Mouse (Mus musculus) spleen, embryonic (tissue): ENCODE results near the gene Epn2.

Experiments
- CTCF ChIA-PET: fragments of 350-600 bp; sonication (Branson Sonifier 250); formaldehyde crosslinking; loops from one replicate; lab custom pipeline; 2022; lab: Charles Lee

Epn2 gene

DNA sequence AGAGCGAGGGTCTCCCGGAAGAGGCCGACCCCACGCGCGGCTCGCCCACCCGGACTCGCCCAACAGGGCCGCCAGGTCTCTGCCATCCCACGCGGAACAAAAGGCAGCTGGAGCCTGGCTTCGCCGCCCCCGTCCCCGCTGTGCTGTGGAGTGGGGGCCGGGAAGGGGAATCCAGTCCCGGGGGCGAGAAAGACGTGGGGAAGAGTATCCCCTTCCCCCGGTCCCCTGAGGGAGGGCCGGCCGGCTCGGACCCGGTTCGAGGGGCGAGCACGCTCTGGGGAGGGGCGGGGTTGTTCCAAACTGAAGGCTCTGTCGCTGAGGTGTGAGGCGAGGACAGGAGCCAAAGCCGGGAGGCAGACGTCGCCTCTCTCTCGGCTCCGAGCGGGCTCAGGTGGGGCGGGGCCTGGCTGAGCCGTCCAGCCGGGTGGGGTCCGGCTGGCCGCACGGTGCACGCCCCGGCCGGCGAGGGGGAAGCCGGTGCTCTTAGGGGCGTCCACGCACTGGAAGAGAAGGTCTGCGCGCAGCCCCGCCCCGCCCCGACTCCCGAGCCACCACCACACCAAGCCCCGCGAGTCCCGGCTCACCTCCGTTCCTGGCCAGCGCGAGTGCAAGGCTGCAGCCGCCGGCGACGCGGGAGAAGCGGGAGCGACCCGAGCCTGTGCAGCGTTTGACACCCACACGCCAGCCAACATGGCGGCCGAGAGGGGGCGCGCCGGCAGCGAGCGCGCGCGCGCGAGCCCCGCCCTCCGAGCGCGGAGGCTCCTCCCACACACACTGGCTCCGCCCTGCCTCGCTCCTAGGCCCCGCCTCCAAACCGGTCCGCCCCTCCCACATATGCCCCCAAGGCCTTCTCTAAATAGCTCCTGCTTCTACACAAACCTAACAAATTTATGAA is at the start of gene Epn2:
Gene Epn2 (minus strand): TSS at position 705 of the 895 bp plus-strand sequence.
- CTCF ChIA-PET = interaction anchor here (0.7 kb wide), 1 partner anchor 16 kb away, joined by 3 read pairs; no protein-coding TSS in a partner anchor

DNA sequence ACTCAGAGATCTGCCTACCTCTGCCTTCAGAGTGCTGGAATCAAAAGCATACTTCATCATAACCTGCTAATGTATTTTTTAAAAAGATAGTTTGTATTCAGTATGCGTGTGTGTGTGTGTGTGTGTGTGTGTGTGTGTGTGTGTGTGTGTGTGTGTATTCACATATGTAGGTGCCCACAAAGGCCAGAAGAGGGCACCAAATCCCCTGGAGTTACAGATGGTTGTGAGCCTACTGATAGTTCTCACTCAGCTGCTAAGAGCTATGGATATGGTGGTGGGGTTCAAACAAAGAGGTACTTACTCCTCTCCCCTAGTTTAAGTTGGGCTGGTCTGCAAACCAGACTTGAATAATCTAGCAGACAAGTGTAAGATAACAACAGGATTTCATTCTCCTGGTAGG is 47.0 kb upstream of the Epn2 start:
- CTCF ChIA-PET = no interaction called here

DNA sequence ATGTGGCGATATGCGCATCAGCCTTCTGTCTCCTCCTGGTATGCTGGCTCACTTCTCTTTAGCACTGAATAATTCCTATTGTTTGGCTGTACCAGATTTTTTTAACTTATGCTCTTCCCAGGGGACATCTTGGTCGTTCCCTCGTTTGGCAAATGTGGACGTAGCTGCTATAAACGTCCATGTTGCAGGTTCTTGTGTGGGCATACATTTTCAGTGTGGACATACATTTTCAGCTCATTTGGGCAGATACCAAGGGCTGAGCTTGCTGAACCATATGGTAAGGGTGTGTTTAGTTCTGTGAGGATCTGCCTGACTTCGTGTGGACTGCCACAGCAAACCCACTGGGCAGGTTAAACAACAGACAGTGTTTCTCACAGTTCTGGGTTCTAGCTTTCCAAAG is 45.6 kb upstream of the Epn2 start:
- CTCF ChIA-PET = no interaction called here

DNA sequence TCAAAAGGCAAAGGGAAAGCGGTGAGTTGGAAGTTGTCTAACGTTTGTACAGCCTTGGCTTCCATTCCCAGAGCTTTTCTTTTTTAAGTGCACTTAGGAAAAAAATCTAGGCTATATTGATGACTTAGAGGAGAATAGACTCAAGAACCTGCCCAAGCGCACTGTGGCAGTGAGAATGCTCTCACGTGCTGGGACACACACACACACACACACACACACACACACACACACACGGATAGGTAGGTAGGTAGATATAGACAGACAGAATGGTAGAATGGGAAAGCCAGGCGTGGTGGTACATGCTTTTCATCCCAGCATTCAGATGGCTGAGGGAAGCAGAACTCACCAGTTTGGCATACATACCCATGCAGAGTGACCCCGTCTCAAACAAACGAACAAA is 41.3 kb upstream of the Epn2 start:
- CTCF ChIA-PET = interaction anchor here (0.6 to 0.7 kb wide), 2 partner anchors 9 to 31 kb away, joined by 3 read pairs; no protein-coding TSS in a partner anchor

DNA sequence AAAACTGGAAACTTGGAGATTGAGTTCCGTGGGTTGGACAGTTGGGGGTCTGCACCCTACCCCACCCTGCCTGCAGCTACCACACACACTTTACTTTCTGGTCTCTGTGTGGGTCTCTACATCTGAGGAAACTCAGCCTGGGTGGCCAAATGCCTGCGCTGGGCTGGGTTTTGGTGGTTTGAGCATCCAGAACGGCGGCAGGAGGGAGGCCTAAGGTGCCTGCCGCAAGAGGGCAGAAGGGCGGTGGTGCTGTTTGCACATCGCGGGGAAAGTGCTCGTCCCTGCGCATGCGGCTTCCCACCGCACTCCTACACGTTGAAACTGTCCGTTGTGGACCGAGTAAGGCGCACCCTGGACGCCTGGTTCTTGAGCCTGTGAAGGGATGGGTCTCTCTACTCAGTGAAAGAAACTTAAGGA is 40.8 kb upstream of the Epn2 start:
- CTCF ChIA-PET = interaction anchor here (0.6 to 0.7 kb wide), 6 partner anchors 9 to 172 kb away, joined by 3 to 4 read pairs (median 3); no protein-coding TSS in a partner anchor

DNA sequence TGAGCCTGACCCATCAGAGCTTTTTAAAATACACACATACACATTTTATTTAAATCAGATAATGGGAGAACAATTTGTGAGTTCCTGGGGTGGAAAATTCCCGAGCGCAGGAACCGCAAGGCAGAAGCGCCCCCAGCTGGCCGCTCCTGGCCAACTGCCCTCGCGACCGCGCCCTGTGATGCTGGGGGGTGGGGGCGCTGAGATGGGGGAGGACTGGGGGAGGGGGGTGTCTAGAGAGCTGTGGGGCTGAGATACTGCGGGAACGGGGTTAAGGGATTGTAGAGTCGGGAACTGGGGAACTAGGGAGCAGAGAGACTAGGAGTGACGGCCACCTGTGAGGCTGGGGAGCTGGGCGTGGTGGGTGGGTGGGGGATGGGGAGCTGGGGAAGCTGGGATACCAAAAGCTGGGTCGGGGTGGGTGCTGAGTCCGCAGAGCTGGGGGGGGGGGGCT is 40.3 kb upstream of the Epn2 start:
- CTCF ChIA-PET = interaction anchor here (0.6 to 0.8 kb wide), 5 partner anchors 22 to 172 kb away, joined by 3 to 9 read pairs (median 4); no protein-coding TSS in a partner anchor

DNA sequence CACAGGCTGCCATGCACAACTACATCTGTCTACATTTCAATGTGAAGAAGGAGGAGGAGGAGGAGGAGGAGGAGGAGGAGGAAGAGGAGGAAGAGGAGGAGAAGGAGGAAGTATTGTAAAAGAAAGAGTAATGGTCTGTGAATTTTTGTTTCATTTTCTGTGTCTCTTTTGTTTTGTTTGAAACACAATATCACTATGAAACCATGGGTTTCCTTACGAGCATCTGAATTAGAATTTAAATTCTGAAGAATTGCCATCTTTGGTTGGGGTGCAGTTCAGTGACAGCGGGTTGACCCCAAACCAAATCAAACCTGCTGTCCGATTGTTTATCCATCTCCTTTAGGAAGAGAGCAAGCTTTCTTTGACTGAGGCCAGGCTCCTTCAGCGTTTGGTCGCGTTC is 39.9 kb upstream of the Epn2 start:
- CTCF ChIA-PET = interaction anchor here (0.6 to 0.8 kb wide), 5 partner anchors 11 to 70 kb away, joined by 3 to 9 read pairs (median 4); no protein-coding TSS in a partner anchor

DNA sequence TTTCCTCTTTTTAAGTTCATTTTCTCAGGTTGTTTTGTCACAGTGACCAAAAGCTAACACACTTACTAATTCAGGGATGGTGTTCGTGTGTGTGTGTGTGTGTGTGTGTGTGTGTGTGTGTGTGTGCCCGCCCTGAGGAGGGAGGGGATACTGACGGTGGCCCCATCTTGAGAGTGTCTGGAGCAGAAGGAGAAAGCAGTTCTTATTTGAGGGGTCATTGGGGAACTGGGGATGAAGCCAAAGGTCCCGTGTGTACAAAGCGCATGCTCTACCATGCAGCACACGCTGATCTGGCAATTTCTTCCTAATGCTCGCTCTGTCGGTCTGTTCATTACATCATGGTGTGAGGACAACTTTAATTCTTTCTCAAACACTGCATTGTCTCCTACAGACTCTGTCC is 39.1 kb upstream of the Epn2 start:
- CTCF ChIA-PET = interaction anchor here (0.7 kb wide), 1 partner anchor 11 kb away, joined by 4 read pairs; no protein-coding TSS in a partner anchor

DNA sequence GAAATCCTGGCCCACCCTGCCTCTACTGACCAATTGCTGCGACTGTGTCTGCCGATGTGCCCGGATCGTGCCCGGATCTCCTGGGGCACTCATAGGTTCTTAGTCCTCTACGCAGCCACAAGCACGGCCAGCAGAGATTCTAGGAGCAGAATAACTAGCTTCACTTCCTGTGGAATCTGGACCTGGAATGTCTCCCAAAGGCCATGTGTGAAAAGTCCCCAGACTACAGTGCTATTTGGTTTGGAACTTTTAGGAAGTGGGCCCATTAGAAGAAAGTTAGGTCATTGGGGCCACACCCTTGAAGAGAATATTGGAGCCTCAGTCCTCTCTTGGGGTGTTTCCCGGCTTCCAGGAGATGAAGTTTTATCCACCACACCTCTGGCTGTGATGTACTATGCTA is 38.6 kb upstream of the Epn2 start:
- CTCF ChIA-PET = no interaction called here

DNA sequence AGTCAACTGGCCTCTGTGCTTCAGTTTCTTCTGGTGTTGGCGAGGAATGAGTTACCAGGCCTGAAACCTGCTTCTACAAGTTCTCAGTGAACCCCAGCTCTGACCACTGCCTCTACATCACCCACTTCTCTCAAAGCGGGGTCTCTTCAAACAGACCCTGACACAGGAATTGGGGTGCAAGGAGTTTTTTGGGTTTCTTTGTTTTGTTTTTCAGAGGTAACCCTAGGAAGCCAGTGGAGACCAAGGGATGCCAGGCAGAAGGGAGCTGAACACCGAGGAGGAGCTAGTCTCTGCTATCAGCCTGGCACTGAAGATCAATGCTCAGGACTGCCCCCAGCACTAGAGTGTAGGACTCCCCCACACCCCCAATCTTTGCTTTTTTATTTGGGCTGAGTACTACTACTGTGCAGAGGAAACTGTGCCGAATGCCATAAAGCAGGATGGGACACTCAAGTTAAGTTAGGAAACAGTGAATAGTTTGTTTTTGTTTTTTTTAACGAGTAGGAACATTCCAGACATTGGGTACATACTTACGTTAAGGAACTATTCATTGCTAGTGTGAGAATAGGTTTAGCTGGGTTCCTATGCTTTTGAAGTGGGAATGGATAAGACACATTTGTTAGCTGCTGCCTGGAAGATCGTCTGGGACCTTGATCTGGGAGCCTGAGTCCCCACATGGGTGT is 37.9 kb upstream of the Epn2 start:
- CTCF ChIA-PET = no interaction called here

DNA sequence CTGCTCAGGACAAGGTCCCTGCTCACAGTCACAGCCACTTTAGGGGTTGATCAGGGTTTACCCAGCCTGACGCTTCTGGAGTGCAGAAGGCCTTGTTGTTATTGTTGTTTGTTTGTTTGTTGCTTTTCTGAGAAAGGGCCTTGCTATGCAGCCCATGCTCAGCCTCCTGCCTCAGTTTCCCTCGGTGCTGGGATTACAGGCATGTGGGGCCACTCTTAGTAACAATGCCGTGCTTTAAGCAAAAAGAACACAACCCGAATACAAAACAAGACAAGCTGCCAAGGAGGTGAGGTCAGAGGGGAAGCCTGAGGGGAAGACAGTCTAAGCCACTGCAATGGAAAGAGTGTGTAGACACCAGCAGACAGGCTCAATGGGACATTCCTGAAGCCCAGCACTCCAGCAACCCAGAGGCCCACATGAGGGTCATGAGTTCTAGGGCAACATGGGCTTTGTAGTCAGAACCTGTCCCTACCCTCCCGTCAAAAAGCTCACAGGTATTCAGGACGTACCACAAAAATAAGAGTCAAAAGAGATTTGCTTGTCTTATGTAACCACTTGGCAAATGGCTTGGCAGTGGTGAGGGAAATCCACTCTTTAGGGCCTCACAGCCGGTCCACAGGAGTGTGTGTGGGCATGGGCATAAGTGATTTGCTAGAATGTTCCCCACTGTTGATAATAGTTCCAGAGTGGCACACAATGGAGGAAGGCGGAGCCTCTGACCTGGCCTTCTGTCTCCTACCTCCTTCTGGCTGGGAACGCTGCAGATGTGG is 37.2 kb upstream of the Epn2 start:
- CTCF ChIA-PET = no interaction called here

DNA sequence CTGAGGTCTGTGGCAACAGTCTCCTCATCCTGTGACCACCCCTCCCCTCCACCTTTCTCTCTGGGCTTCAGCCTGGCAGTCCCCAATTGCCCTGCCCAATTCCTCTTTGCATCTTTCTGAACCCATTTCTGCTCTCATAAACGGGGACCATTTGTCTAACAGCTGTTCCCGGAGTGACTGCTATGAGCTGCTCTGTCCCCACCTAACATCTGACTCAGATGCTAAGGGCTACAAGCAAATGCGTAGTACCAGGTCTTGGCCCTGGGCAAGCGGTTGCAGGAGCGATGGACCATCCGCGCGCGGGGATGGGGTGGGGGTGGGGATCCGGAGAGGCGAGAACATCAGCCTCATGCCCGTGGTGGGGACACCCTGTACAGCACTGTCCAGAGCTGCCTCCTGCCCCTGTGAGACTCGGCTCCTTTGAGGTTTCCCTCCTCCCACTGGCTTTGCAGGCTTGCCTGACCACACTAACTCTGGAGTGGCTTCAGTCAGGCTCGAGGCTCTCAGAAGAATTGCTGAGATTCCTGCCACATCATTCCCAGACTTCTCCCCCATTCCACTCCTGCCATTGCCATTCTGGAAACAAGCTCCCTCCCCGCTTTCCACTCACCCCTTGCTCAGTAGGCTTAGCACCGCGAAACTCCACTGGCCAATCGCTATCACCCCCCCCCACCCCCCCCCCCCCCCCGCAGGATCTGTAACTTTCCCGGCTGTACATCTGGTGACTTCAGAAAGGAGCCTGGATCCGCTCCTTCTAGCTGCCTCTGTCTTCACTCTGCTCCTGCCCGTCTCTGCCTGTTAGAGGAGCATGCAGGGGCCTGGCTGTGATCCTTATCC is 36.4 kb upstream of the Epn2 start:
- CTCF ChIA-PET = no interaction called here

DNA sequence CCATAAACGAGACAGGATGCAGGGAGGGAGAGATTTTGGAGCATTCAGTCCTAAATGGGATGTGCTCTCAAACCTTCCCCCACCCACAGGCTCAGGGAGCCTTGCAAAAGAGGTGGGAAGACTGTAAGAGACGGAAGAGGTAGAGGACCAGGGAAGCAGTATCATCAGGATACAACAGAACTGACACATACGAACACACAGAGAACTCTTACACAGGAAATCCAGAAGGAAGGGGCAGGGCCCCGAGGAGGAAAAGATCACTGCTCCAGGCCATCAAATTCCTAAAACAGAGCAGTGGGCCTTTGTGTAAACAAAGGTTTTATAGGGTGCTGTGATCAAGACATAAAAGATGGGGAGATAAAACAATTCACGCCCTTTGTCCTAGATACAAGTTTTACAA is 34.9 kb upstream of the Epn2 start:
- CTCF ChIA-PET = no interaction called here

DNA sequence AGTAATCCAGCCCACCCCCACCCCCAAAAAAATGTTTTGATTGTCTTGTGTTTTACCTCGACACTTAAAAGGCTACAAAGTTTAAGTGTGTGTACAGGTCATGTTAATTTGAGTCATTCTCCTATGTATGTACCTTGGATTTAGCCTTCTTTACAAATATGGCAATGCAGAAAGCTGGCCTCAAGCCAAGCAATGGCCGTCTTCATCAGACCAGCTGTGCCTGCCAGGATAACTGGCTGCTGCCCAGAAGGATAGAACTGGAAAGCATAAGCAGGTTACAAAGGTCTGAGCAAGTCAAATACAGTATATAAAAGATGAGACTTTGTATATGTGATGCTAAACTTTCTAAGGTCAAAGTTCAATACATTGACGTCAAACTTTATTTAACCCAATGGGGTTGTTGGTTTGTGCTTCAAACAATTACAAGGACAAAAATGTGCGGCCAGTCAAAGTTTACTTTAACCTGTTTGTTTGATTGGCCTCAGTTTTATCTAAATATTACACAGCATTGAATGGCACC is 32.7 kb upstream of the Epn2 start:
- CTCF ChIA-PET = no interaction called here

DNA sequence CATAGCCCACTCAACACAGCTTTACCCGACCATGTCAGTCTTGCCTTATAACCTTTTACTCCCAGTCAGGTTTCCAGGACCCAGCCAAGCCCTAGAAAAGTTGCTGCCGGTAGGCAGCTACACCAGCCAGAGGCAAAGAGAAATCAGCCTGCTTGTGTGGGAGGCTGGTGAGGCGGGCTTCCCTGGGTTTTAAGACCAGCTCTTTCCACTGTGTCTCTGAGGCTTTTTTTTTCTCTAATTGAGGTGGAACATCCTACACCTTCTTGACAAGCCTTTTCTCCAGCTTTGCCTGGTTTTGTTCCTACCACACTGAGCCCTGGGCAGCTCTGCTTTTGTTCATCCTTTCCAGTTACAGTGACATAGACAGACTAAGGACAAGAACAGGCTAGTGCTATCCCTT is 31.7 kb upstream of the Epn2 start:
- CTCF ChIA-PET = no interaction called here

DNA sequence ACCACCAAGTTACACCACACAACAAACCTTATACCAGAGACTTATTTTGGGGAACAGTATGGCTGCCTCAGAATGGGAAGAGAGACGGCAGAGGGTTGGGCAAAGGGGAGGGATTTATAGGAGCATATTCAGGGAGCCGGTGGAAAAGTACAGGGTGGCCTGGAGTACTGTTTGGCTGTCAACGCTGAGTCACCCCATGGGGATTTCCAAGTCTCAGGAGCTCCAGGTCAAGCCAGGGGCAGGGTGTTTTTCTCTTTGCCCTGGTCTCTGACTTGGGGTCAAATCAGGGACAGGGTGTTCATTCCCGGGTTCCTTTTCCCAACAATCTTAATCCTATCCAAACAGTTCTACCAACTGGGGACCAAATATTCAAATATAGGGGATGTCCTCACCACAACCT is 28.6 kb upstream of the Epn2 start:
- CTCF ChIA-PET = interaction anchor here (0.9 kb wide), 1 partner anchor 91 kb away, joined by 3 read pairs; no protein-coding TSS in a partner anchor

DNA sequence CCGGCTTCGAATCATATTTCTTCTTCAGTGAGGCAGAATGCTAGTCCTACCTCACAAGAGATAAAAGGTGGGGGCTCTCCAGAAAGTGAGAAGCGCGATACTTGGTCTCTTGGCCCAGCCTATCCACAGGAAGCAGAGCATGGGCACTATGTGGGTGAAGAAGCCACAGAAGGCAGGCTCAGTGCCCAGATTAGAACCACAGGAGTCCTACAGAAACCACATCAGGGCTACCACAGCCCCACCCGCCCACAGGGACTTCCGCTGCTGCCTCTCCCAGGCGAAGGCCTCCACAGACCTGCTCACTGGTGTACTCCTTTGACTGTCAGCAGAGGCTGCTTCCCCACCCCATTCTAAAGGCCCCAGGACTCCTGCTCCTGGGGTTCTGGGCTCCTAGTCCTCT is 23.2 kb upstream of the Epn2 start:
- CTCF ChIA-PET = no interaction called here

DNA sequence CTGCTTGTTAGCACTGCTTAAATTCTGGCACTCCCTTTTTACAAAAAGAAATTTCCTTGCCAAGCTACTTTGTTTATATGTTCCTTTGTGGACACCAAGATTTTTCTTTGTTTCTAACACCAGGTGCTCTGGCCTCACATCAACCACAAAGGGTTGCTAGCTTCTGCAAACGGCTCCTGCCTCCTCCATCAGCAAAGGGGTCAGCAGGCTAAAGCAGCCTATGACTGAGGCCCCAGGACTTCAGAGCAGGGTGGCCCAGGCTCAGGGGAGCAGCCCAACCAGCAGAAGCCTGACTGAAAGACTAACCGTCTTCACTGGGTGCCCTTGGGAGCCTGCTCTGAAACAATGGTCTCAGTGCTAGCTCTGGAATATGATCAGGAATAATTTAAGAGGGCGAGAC is 22.0 kb upstream of the Epn2 start:
- CTCF ChIA-PET = no interaction called here

DNA sequence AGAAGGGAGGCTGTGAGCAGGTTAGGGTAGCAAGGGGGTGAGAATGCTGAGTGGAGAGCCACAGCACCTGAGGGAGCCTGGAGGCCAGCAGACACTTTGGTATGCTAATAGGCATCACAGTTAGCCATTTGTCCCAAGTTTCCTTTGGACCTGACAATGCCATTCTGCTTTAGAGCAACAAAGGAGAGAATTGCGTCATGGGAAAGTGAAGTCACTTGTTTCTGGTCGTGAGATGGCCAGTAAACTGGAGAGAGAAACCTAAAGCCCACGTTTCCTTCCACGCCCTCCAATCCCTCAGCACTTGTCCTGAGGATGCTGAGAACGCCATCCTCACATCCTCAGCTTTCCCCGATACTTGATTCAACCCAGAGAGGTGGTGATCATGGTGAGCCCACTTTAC is 18.9 kb upstream of the Epn2 start:
- CTCF ChIA-PET = interaction anchor here (0.7 kb wide), 1 partner anchor 167 kb away, joined by 3 read pairs; no protein-coding TSS in a partner anchor

DNA sequence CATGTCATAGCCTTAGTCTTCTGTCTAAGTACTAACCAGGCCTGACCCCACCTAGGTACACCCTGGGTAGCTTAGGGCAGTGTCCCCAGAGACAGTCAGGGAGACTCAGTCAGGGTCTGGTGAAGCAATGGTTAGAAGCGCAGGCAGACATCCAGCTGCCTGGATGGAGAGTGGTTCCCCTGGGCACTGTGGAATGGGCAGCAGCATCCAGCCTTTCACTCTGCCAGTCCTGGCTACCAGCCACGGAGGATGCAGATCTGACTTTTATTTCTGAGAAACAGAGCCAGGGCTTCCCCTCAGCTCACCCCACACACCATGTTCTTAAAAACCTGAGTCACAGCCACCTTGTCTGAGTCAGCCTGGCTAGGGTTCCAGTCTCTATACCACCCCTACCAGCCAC is 18.0 kb upstream of the Epn2 start:
- CTCF ChIA-PET = interaction anchor here (0.5 kb wide), 1 partner anchor 22 kb away, joined by 3 read pairs; no protein-coding TSS in a partner anchor
